Comparison of ENCODE assay signal across 8 mouse cellular contexts in the genomic region with DNA sequence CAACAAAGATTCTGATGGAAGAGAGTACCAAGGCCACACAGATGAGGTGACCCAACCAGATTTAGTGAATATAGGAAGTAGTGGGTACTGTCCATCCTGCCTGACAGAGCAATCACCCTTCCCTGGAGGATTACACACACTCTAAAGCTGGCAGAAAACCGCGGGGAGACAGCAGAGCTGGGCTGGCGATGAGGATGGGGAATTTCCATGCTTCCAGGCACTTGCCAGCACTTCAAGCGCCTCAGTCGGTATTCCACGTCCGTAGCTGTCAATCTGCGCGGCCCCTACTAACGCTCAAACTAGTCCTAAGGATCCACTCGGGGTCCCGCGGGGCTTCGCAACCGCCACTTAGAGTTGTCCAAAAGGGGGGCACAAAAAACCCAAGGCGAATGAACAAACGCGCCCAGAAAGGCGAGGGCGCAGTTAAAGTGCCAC. TPM values are rescaled to one million over a fixed set of nuclear protein-coding genes. Genes with fewer than 3 reads are reported as not detected.
DNase-seq lines count a peak whose midpoint lies in the region; ATAC-seq lines count a peak whose summit lies in the region.

No protein-coding gene starts in this region.

- H3K9me3 ChIP-seq in embryonic facial prominence, embryonic 13.5 days: no peaks in the 10 kb centered on the region
- no peaks in the 10 kb centered on the region for H3K9me3 ChIP-seq in hindbrain, embryonic 11.5 days (ENCODE audit: control insufficient read depth, low read length)
- no peaks in the 10 kb centered on the region for H3K9me3 ChIP-seq in limb, embryonic 15.5 days
- H3K9me3 ChIP-seq in midbrain, embryonic 15.5 days: no peaks in the 10 kb centered on the region

- peak overlapping the region; percentile 82 for H3K27ac ChIP-seq in embryonic facial prominence, embryonic 13.5 days
- peak overlapping the region; percentile 67 for H3K27ac ChIP-seq in hindbrain, embryonic 11.5 days (ENCODE audit: low read depth, low read length)
- H3K27ac ChIP-seq in limb, embryonic 15.5 days: peak overlapping the region; percentile 84
- H3K27ac ChIP-seq in midbrain, embryonic 15.5 days: peak overlapping the region; percentile 89

- ATAC-seq in embryonic facial prominence, embryonic 13.5 days (ENCODE audit: insufficient number of reproducible peaks, insufficient read depth, low FRiP score, low TSS enrichment, low read depth): peak; percentile 8; the same call in 1 of the 2 replicates
- peak; percentile 62; the same call in 1 of the 2 replicates for ATAC-seq in hindbrain, embryonic 11.5 days (ENCODE audit: low FRiP score)
- ATAC-seq in limb, embryonic 15.5 days (ENCODE audit: insufficient number of reproducible peaks, low FRiP score, low TSS enrichment, low read depth): peak; percentile 32; the same call in 1 of the 2 replicates
- peak; percentile 75 for ATAC-seq in midbrain, embryonic 15.5 days (replicated peaks)

- no peaks in the 10 kb centered on the region; the same call in 1 of the 2 replicates for H3K27me3 ChIP-seq in embryonic facial prominence, embryonic 13.5 days
- H3K27me3 ChIP-seq in hindbrain, embryonic 11.5 days (ENCODE audit: control insufficient read depth, insufficient read depth, low read length): no peaks in the 10 kb centered on the region
- no peaks in the 10 kb centered on the region for H3K27me3 ChIP-seq in limb, embryonic 15.5 days
- H3K27me3 ChIP-seq in midbrain, embryonic 15.5 days (replicated peaks): no peaks in the 10 kb centered on the region

- WGBS in embryonic facial prominence, embryonic 13.5 days: under 1% methylated on average over 20 of the region's 20 CpGs
- WGBS in hindbrain, embryonic 11.5 days: under 1% methylated on average over 20 of the region's 20 CpGs
- WGBS in limb, embryonic 15.5 days: 0% methylated on average over 20 of the region's 20 CpGs
- under 1% methylated on average over 20 of the region's 20 CpGs for WGBS in midbrain, embryonic 15.5 days

- H3K4me1 ChIP-seq in embryonic facial prominence, embryonic 13.5 days: peaks cover 7% of the 10 kb centered on the region; the same call in 1 of the 2 replicates
- H3K4me1 ChIP-seq in hindbrain, embryonic 11.5 days (replicated peaks; ENCODE audit: control insufficient read depth, insufficient read depth, low read length): no peaks in the 10 kb centered on the region
- H3K4me1 ChIP-seq in limb, embryonic 15.5 days: peaks cover 8% of the 10 kb centered on the region
- peaks cover 19% of the 10 kb centered on the region for H3K4me1 ChIP-seq in midbrain, embryonic 15.5 days

- H3K36me3 ChIP-seq in embryonic facial prominence, embryonic 13.5 days: no peaks in the 10 kb centered on the region
- no peaks in the 10 kb centered on the region for H3K36me3 ChIP-seq in hindbrain, embryonic 11.5 days (ENCODE audit: control insufficient read depth, insufficient read depth, low read length)
- H3K36me3 ChIP-seq in limb, embryonic 15.5 days: no peaks in the 10 kb centered on the region
- no peaks in the 10 kb centered on the region for H3K36me3 ChIP-seq in midbrain, embryonic 15.5 days (replicated peaks)

- H3K4me3 ChIP-seq in embryonic facial prominence, embryonic 13.5 days: peak overlapping the region; percentile 77
- peak overlapping the region; percentile 72 for H3K4me3 ChIP-seq in hindbrain, embryonic 11.5 days (ENCODE audit: low read depth, low read length)
- H3K4me3 ChIP-seq in limb, embryonic 15.5 days: peak overlapping the region; percentile 76
- peak overlapping the region; percentile 74 for H3K4me3 ChIP-seq in midbrain, embryonic 15.5 days

- H3K4me2 ChIP-seq in embryonic facial prominence, embryonic 13.5 days: peak overlapping the region; percentile 84
- peak overlapping the region; percentile 72 for H3K4me2 ChIP-seq in hindbrain, embryonic 11.5 days (replicated peaks; ENCODE audit: low read depth, low read length)
- H3K4me2 ChIP-seq in limb, embryonic 15.5 days: peak overlapping the region; percentile 89
- H3K4me2 ChIP-seq in midbrain, embryonic 15.5 days: peak overlapping the region; percentile 85

- peak overlapping the region; percentile 81 for H3K9ac ChIP-seq in embryonic facial prominence, embryonic 13.5 days
- H3K9ac ChIP-seq in hindbrain, embryonic 11.5 days (ENCODE audit: low read depth, low read length): peak overlapping the region; percentile 71
- H3K9ac ChIP-seq in limb, embryonic 15.5 days: peak overlapping the region; percentile 76
- H3K9ac ChIP-seq in midbrain, embryonic 15.5 days: peak overlapping the region; percentile 83

- DNase-seq in layer of hippocampus, adult 11-12 months (ENCODE audit: low spot score): peak; percentile 32
- DNase-seq in layer of hippocampus, postnatal 10 days (ENCODE audit: low spot score in 2 of 2): no peak
- DNase-seq in NIH3T3 (ENCODE audit: low read depth): peak; percentile 74
- peak; percentile 66 for DNase-seq in hindbrain, embryonic 11.5 days (ENCODE audit: low spot score)
- no peak for DNase-seq in yolk sac, embryonic 10.5 days (ENCODE audit: low spot score)

RNA-seq across cellular contexts. Expression of gene Pam, which starts 0.6 kb away (rescaled TPM):
- 100 to 1,000 TPM; 158 to 166 TPM for total RNA-seq in layer of hippocampus, postnatal 10 days (2021)
- polyA plus RNA-seq in embryonic facial prominence, embryonic 13.5 days (2015; fragmentation: Nextera tagmentation; extraction: Ambion mirVana): 51.8 and 53.5 TPM in 2 replicates
- polyA plus RNA-seq in hindbrain, embryonic 11.5 days (2014; fragmentation: Nextera tagmentation; extraction: Ambion mirVana): 17.3 and 23.8 TPM in 2 replicates
- polyA plus RNA-seq in limb, embryonic 15.5 days (2015; fragmentation: Nextera tagmentation; extraction: Ambion mirVana): 46.9 and 55.7 TPM in 2 replicates
- polyA plus RNA-seq in midbrain, embryonic 15.5 days (2015; fragmentation: Nextera tagmentation; extraction: Ambion mirVana): 35.8 and 40.7 TPM in 2 replicates

Comparison
In these comparisons a context has a peak if more than half of its experiments do, and no peak if none do; other contexts are left out.
1. DNase-seq: peak in layer of hippocampus, adult 11-12 months (single experiment), NIH3T3 (single experiment) and hindbrain, embryonic 11.5 days (single experiment); none in layer of hippocampus, postnatal 10 days (0 of 2) and yolk sac, embryonic 10.5 days (single experiment).
2. ATAC-seq: peak in every context shown above with its lines; median percentile 75 in midbrain, embryonic 15.5 days; 62 in hindbrain, embryonic 11.5 days; 32 in limb, embryonic 15.5 days; 8 in embryonic facial prominence, embryonic 13.5 days.
3. Peak in every context shown above with its lines, with median percentiles within 50 percentile points of each other: H3K27ac ChIP-seq, H3K4me2 ChIP-seq, H3K4me3 ChIP-seq and H3K9ac ChIP-seq.